Mouse (Mus musculus): ENCODE measurements around the gene Rorb. TPM values are rescaled to one million over a fixed set of nuclear protein-coding genes. Genes with fewer than 3 reads are reported as not detected.

The Rorb gene
- total and polyA plus RNA-seq, 3 experiments, result not detected

DNA sequence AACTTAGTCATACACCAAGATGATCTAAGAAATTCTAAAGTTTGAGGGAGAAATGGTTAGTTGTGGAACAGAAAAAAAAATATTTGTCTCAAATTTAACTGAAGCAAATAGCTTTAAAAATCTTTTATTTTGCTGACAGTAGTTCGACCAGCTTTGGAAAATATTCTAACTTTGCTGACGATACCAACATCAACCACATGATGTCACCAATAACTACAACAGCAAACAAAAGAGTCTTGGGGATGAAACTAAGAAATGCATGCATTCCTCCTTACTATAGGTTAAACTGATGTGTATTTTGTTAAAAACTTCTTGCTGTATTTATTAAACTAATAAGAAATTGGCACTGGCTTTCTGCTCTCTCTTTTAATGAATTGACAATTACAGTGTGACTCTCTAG, 67.9 kb downstream of the Rorb start:
- H3K9me3 ChIP-seq (replicated peaks; ENCODE audit: low read length), result no peaks in the 10 kb centered on the region
- peak; percentile 3 for DNase-seq (ENCODE audit: extremely low read depth)
- peaks cover 0 to 20% of the 10 kb centered on the region in 2 experiments; a peak in 2 of 4 replicates for H3K4me1 ChIP-seq (ENCODE audit: control insufficient read depth in 1 of 2, insufficient read depth in 2 of 2)
- dilution Hi-C loops (cut with MboI; ENCODE audit: extremely low pct_ligation_motif_present, extremely low pct_unique_long_range_greater_than_20kb, low sequenced_read_pairs) (no loop called here), in situ Hi-C loops (cut with MboI; ENCODE audit: low pct_ligation_motif_present, low pct_unique_long_range_greater_than_20kb, low sequenced_read_pairs) (no loop called here)
- no peak overlapping the region for H3K27ac ChIP-seq (ENCODE audit: insufficient read depth, low read depth)
- H3K4me2 ChIP-seq (ENCODE audit: insufficient read depth, low read depth, poor library complexity, severe bottlenecking), result no peak overlapping the region
- no peaks in the 10 kb centered on the region for H3K27me3 ChIP-seq (replicated peaks)
- no peak overlapping the region for H3K4me3 ChIP-seq (replicated peaks in 1 of 3; ENCODE audit: low read depth in 2 of 3, low read length in 2 of 3, poor library complexity in 1 of 3)
- no peaks in the 10 kb centered on the region for H3K79me2 ChIP-seq (replicated peaks; ENCODE audit: control insufficient read depth, extremely low read depth, insufficient read depth, poor library complexity, severe bottlenecking)
- no peaks in the 10 kb centered on the region for H3K36me3 ChIP-seq (replicated peaks in 1 of 2; ENCODE audit: control insufficient read depth in 1 of 2, insufficient read depth in 1 of 2, low read length in 1 of 2)
- H3K9ac ChIP-seq (ENCODE audit: insufficient read depth, low read depth), result no peak overlapping the region
- TF ChIP-seq MAX (IDR thresholded peaks at IDR 0.05; ENCODE audit: low read length), result no peak
- no peak for TF ChIP-seq ETS1 (conservative IDR thresholded peaks at IDR 0.05; ENCODE audit: low read depth, low read length)
- peak; percentile 14; the same call in 1 of the 2 replicates for TF ChIP-seq SMC3 (IDR thresholded peaks at IDR 0.05; ENCODE audit: low read depth, low read length)
- peak in 1 of 2 experiments; percentile 50; a peak in 2 of 4 replicates for TF ChIP-seq CTCF (conservative IDR thresholded peaks at IDR 0.05 in 1 of 2, IDR thresholded peaks at IDR 0.05 in 1 of 2; ENCODE audit: low read depth in 2 of 2, low read length in 2 of 2)
- peak; percentile 47 for TF ChIP-seq RAD21 (IDR thresholded peaks at IDR 0.05; ENCODE audit: low read depth, low read length)

DNA sequence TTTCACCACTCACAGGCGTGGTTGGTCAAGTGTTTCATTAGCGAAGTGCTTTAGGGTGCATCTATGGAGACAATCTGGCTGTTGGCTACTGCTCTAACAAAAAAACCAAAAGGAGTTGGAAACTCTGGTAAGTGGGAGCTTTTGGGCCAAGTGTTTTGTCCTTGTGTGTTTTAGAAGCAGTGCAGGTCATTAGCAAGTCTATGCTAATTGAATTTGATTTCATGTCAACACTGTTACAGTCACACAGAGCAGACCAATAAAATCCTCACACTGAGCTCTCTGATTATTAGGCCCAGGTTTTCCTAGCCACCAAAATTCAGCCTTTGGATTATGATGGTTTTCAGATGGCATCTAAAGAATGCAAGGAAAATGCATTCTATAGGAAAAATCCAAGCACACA, 70.2 kb downstream of the Rorb start:
- Histone ChIP-seq H3K9me3 (replicated peaks; ENCODE audit: low read length) (no peaks in the 10 kb centered on the region), H3K27ac (ENCODE audit: insufficient read depth, low read depth) (no peak overlapping the region), H3K4me2 (ENCODE audit: insufficient read depth, low read depth, poor library complexity, severe bottlenecking) (no peak overlapping the region), H3K36me3 (replicated peaks in 1 of 2; ENCODE audit: control insufficient read depth in 1 of 2, insufficient read depth in 1 of 2, low read length in 1 of 2) (no peaks in the 10 kb centered on the region), H3K79me2 (replicated peaks; ENCODE audit: control insufficient read depth, extremely low read depth, insufficient read depth, poor library complexity, severe bottlenecking) (no peaks in the 10 kb centered on the region), H3K9ac (ENCODE audit: insufficient read depth, low read depth) (no peak overlapping the region), H3K27me3 (replicated peaks) (no peaks in the 10 kb centered on the region), H3K4me3 (replicated peaks in 1 of 3; ENCODE audit: low read depth in 2 of 3, low read length in 2 of 3, poor library complexity in 1 of 3) (no peak overlapping the region), H3K4me1 (ENCODE audit: control insufficient read depth in 1 of 2, insufficient read depth in 2 of 2) (peaks cover 0 to 17% of the 10 kb centered on the region in 2 experiments; a peak in 2 of 4 replicates)
- TF ChIP-seq IRF4 (IDR thresholded peaks at IDR 0.05; ENCODE audit: low read depth, low read length) (no peak), USF2 (conservative IDR thresholded peaks at IDR 0.05; ENCODE audit: low read depth, low read length) (no peak), EP300 (IDR thresholded peaks at IDR 0.05; ENCODE audit: low read length) (no peak), PAX5 (IDR thresholded peaks at IDR 0.05; ENCODE audit: low read length) (no peak), ZNF384 (IDR thresholded peaks at IDR 0.05; ENCODE audit: low read depth, low read length) (no peak), USF1 (IDR thresholded peaks at IDR 0.05; ENCODE audit: low read depth, low read length) (no peak), ELF1 (IDR thresholded peaks at IDR 0.05; ENCODE audit: low read depth, low read length) (no peak), CTCF (conservative IDR thresholded peaks at IDR 0.05 in 1 of 2, IDR thresholded peaks at IDR 0.05 in 1 of 2; ENCODE audit: low read depth in 2 of 2, low read length in 2 of 2) (no peak), CHD1 (IDR thresholded peaks at IDR 0.05; ENCODE audit: low read depth, low read length) (no peak), POLR2AphosphoS2 (IDR thresholded peaks at IDR 0.05; ENCODE audit: low read depth, low read length) (no peak), GABPA (IDR thresholded peaks at IDR 0.05; ENCODE audit: insufficient replicate concordance, low read depth, low read length) (no peak), MYC (IDR thresholded peaks at IDR 0.05; ENCODE audit: low read depth, low read length) (no peak), RAD21 (IDR thresholded peaks at IDR 0.05; ENCODE audit: low read depth, low read length) (no peak), ZKSCAN1 (IDR thresholded peaks at IDR 0.05; ENCODE audit: borderline replicate concordance, low read depth, low read length) (no peak), MAFK (IDR thresholded peaks at IDR 0.05; ENCODE audit: insufficient replicate concordance, low read length) (no peak), CHD2 (IDR thresholded peaks at IDR 0.05; ENCODE audit: low read length) (no peak), POLR2A (IDR thresholded peaks at IDR 0.05; ENCODE audit: low read depth, low read length) (no peak), JUN (IDR thresholded peaks at IDR 0.05; ENCODE audit: insufficient read depth, low read depth, low read length) (no peak)
- in situ Hi-C loops (cut with MboI; ENCODE audit: low pct_ligation_motif_present, low pct_unique_long_range_greater_than_20kb, low sequenced_read_pairs), result no loop called here
- DNase-seq (ENCODE audit: extremely low read depth), result no peak
- dilution Hi-C loops (cut with MboI; ENCODE audit: extremely low pct_ligation_motif_present, extremely low pct_unique_long_range_greater_than_20kb, low sequenced_read_pairs), result no loop called here

All from CH12.LX (cell line).